Mouse (Mus musculus): ENCODE data around the gene Olfr262.
"Not testable (repeated sequence)": the region's sequence is repeated elsewhere in the genome, so short reads cannot be mapped to it uniquely, and the experiment has no call there.

Gene Olfr262

GRCm38 (mm10) chr19:12241559-12241958, at the start of gene Olfr262:
Gene Olfr262 (minus strand): TSS chr19:12241659.
- in situ Hi-C loops (cut with MboI): no loop called here

- in situ Hi-C loops (cut with MboI): no loop called here
These were observed 38.1 kb upstream of the Olfr262 start, which contains the start of gene Olfr1434 for GRCm38 (mm10) chr19:12279554-12279953. Gene Olfr1434 (plus strand): TSS chr19:12279854.

GRCm38 (mm10) chr19:12260732-12261131, 19.3 kb upstream of the Olfr262 start, which contains the start of gene Olfr235:
Gene Olfr235 (plus strand): TSS chr19:12261032.
- in situ Hi-C loops (cut with MboI): no loop called here

GRCm38 (mm10) chr19:12232496-12232895, 9.0 kb downstream of the Olfr262 start, which contains the start of gene Olfr1432:
Gene Olfr1432 (minus strand): TSS chr19:12232596.
- in situ Hi-C loops (cut with MboI): not testable (repeated sequence)

- in situ Hi-C loops (cut with MboI): no loop called here
These were observed 41.1 kb downstream of the Olfr262 start, which contains the start of gene Olfr1431 for GRCm38 (mm10) chr19:12200334-12200733. Gene Olfr1431 (plus strand): TSS chr19:12200634.

- in situ Hi-C loops (cut with MboI): not testable (repeated sequence)
These were observed 42.4 kb downstream of the Olfr262 start for GRCm38 (mm10) chr19:12199076-12199475.

Data from mature B cell (primary cell).